9 mouse cellular contexts compared by ENCODE assay signal in the genomic region with DNA sequence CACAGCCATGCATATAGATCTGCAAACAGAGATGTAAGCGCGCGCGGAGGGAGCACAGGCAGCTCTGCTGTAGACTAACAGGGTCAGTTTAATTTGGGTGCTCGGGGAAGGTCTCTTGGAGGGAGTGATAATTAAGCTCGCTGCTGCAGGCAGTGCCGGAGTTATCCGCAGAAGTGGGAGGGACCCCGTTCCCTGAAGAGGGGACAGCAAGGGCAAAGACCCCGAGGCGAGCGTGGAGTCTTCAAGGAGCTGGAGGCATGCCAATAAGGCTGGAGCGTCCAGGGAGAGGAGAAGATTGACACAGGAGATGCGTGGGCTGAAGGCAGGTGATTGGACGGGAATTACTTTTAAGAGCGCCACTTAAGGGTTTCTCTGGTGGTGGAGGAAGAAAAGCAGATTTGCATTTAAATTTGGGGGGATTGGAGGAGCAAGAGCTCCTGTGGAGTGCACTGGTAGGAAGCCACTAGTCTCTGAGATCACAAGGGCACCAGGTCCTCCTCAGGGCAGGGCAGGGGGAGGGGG. TPM values are rescaled to one million over a fixed set of nuclear protein-coding genes. Genes with fewer than 3 reads are reported as not detected.
DNase-seq lines count a peak whose midpoint lies in the region; ATAC-seq lines count a peak whose summit lies in the region.
"Had no signal": no experiment of that assay in that cellular context is flagged by ENCODE, and none has a peak within 500 bp of the region (broad histone marks: within the 10 kb centered on the region; RNA-seq: fewer than 3 reads in every experiment).

No protein-coding gene starts in this region.

- H3K4me1 ChIP-seq in hindbrain, embryonic 16.5 days (ENCODE audit: control insufficient read depth, insufficient read depth, low read depth, low read length): peaks cover 11% of the 10 kb centered on the region
- H3K4me1 ChIP-seq: liver, embryonic 13.5 days had no signal

- peak; percentile 36 for DNase-seq in right cerebral cortex, adult 18-20 months
- DNase-seq in right cerebral cortex, postnatal 4 days: no peak
- peak; percentile 28 for DNase-seq in embryo, embryonic 9.5 days (ENCODE audit: extremely low spot score)
- peak; percentile 51 for DNase-seq in retina, embryonic 14.5 days (ENCODE audit: low spot score)
- no peak for DNase-seq in urinary bladder, postnatal 36 days (ENCODE audit: low spot score in 2 of 2)
- DNase-seq in urinary bladder, postnatal 10 days (ENCODE audit: low spot score): no peak
- no peak for DNase-seq in thymus, adult 18-20 months
- DNase-seq: liver, embryonic 13.5 days had no signal

- H3K4me3 ChIP-seq in hindbrain, embryonic 16.5 days (ENCODE audit: low read length): peak overlapping the region; percentile 31
- H3K4me3 ChIP-seq: liver, embryonic 13.5 days had no signal

- 3% methylated on average over 16 of the region's 16 CpGs for WGBS in hindbrain, embryonic 16.5 days

- no peaks in the 10 kb centered on the region for H3K36me3 ChIP-seq in hindbrain, embryonic 16.5 days (ENCODE audit: control insufficient read depth, insufficient read depth, low read length)
- H3K36me3 ChIP-seq: liver, embryonic 13.5 days had no signal

- peak; percentile 41 for ATAC-seq in hindbrain, embryonic 16.5 days

- no peaks in the 10 kb centered on the region; the same call in 1 of the 2 replicates for H3K27me3 ChIP-seq in hindbrain, embryonic 16.5 days (replicated peaks; ENCODE audit: control insufficient read depth, insufficient read depth, low read length)

- H3K9me3 ChIP-seq in hindbrain, embryonic 16.5 days (ENCODE audit: control insufficient read depth, low read length): no peaks in the 10 kb centered on the region
- H3K9me3 ChIP-seq: liver, embryonic 13.5 days had no signal

- H3K27ac ChIP-seq in hindbrain, embryonic 16.5 days (ENCODE audit: low read depth, low read length): no peak overlapping the region
- H3K27ac ChIP-seq: liver, embryonic 13.5 days had no signal

- H3K4me2 ChIP-seq in hindbrain, embryonic 16.5 days (ENCODE audit: low read length): peak overlapping the region; percentile 66
- H3K4me2 ChIP-seq: liver, embryonic 13.5 days had no signal

- peak overlapping the region; percentile 30 for H3K9ac ChIP-seq in hindbrain, embryonic 16.5 days (ENCODE audit: low read depth, low read length)
- H3K9ac ChIP-seq: liver, embryonic 13.5 days had no signal

RNA-seq across cellular contexts. Expression of a gene that starts 43.1 kb away (rescaled TPM):
- polyA plus RNA-seq in hindbrain, embryonic 16.5 days (2015; fragmentation: Nextera tagmentation; extraction: Ambion mirVana): not detected in 2 replicates
- polyA plus RNA-seq: liver, embryonic 13.5 days had no signal

Comparison
In these comparisons a context has a peak if more than half of its experiments do, and no peak if none do; other contexts are left out.
1. DNase-seq: peak in right cerebral cortex, adult 18-20 months (single experiment), embryo, embryonic 9.5 days (single experiment) and retina, embryonic 14.5 days (single experiment); none in right cerebral cortex, postnatal 4 days (single experiment), urinary bladder, postnatal 36 days (0 of 2), urinary bladder, postnatal 10 days (single experiment) and thymus, adult 18-20 months (0 of 2).